Mouse (Mus musculus) lung, postnatal 0 days (tissue): ENCODE measurements around the gene Yjefn3.

ENCODE experiments used
- CTCF ChIP-seq: IDR thresholded peaks from 2 replicates; pipeline ENCODE4 v1.5.1; 2016; ENCODE audit warnings: antibody characterized with exemption, mild to moderate bottlenecking
- EP300 ChIP-seq: IDR thresholded peaks from 2 replicates; pipeline ENCODE4 v1.6.1; 2016; ENCODE audit warnings: antibody characterized with exemption, mild to moderate bottlenecking, control low read depth

- TF ChIP-seq CTCF = no peak
- TF ChIP-seq EP300 = no peak
Observed at GRCm38 (mm10) chr8:69861251-69861650, 41.3 kb downstream of the Yjefn3 start.
